Mouse (Mus musculus) bone marrow, adult 2 months (tissue): ENCODE measurements around the gene Elk4. TPM values are rescaled to one million over a fixed set of nuclear protein-coding genes. Genes with fewer than 3 reads are reported as not detected.

Experiments
- H3K27ac ChIP-seq: fragments of 200-500 bp; 2 replicates; pipeline ENCODE4 v1.5.1; 2012; ENCODE audit warnings: low read depth, mild to moderate bottlenecking, control low read depth, inconsistent platforms, low read length; ENCODE audit not compliant: control insufficient read depth, poor library complexity, insufficient read depth
- H3K4me1 ChIP-seq: fragments of 200-500 bp; 2 replicates; pipeline ENCODE4 v1.6.1; 2011; ENCODE audit warnings: low read length; ENCODE audit not compliant: control insufficient read depth, insufficient read depth
- H3K4me3 ChIP-seq: fragments of 200-500 bp; replicated peaks from 2 replicates; pipeline ENCODE3; 2011; ENCODE audit warnings: mild to moderate bottlenecking, low read depth, low read length, control low read depth; ENCODE audit not compliant: control insufficient read depth
- CTCF ChIP-seq: fragments of 200-500 bp; IDR thresholded peaks from 2 replicates; pipeline ENCODE4 v1.5.1; 2011; ENCODE audit warnings: low read length, control low read depth; ENCODE audit not compliant: control insufficient read depth, insufficient read depth
- POLR2A ChIP-seq: fragments of 200-500 bp; IDR thresholded peaks from 2 replicates; pipeline ENCODE4 v1.6.1; 2011; ENCODE audit warnings: low read depth, mild to moderate bottlenecking, control low read depth, low read length, borderline replicate concordance; ENCODE audit not compliant: control insufficient read depth
- WGBS: fragments of 180-500 bp; shearing (Covaris S2); methylation state at CpG from one replicate; pipeline ENCODE4 v1.1.7; 2018; 5-methylcytosine and 5-hydroxymethylcytosine counted together
- polyA plus RNA-seq: library from polyadenylated mRNA; stranded (reverse); fragments of >200 nt; gene quantifications from 2 replicates; pipeline ENCODE4 v1.2.4, GENCODE M21; 2011; ENCODE audit warnings: low replicate concordance; ENCODE audit not compliant: missing spikeins, insufficient read depth, insufficient read length

The Elk4 gene
- polyA plus RNA-seq, 1 experiment: 91.1 TPM

GRCm38 (mm10) chr1:131993169-131994040 lies 14.0 kb upstream of the Elk4 start:
- Histone ChIP-seq H3K4me1 (peaks cover 1% of the 10 kb centered on the region; the same call in 1 of the 2 replicates), H3K4me3 (no peak overlapping the region), H3K27ac (no peak overlapping the region)
- TF ChIP-seq POLR2A (no peak), CTCF (no peak)
- WGBS: 55% methylated on average over 12 of the region's 12 CpGs

- Histone ChIP-seq H3K27ac (no peak overlapping the region), H3K4me3 (no peak overlapping the region), H3K4me1 (peaks cover 1% of the 10 kb centered on the region; the same call in 1 of the 2 replicates)
- TF ChIP-seq CTCF (0 out of 2 replicates have a peak, but pooled peaks have one; percentile 16), POLR2A (no peak)
- WGBS: 33% methylated on average over 4 of the region's 4 CpGs
These were observed 12.3 kb upstream of the Elk4 start for GRCm38 (mm10) chr1:131995062-131995461.

GRCm38 (mm10) chr1:132000506-132000905 lies 6.9 kb upstream of the Elk4 start:
- Histone ChIP-seq H3K27ac (no peak overlapping the region), H3K4me3 (no peak overlapping the region), H3K4me1 (peaks cover 4% of the 10 kb centered on the region)
- peak; percentile 45 for TF ChIP-seq CTCF
- no peak for TF ChIP-seq POLR2A

- Histone ChIP-seq H3K4me3 (no peak overlapping the region), H3K4me1 (peaks cover 4% of the 10 kb centered on the region), H3K27ac (no peak overlapping the region)
- no peak for TF ChIP-seq POLR2A
- no peak for TF ChIP-seq CTCF
- WGBS: 58% methylated on average over 4 of the region's 4 CpGs
These were observed 5.5 kb upstream of the Elk4 start for GRCm38 (mm10) chr1:132001880-132002330.

- Histone ChIP-seq H3K27ac (no peak overlapping the region), H3K4me3 (no peak overlapping the region), H3K4me1 (peaks cover 4% of the 10 kb centered on the region)
- TF ChIP-seq CTCF (no peak), POLR2A (no peak)
- WGBS: 74% methylated on average over 2 of the region's 2 CpGs
These were observed 4.3 kb upstream of the Elk4 start for GRCm38 (mm10) chr1:132003111-132003510.

- WGBS: 6% methylated on average over 1 of the region's 1 CpGs
- Histone ChIP-seq H3K27ac (no peak overlapping the region), H3K4me1 (peaks cover 4% of the 10 kb centered on the region)
These were observed 3.6 kb upstream of the Elk4 start for GRCm38 (mm10) chr1:132003817-132004216.

GRCm38 (mm10) chr1:132004574-132005180 lies 2.7 kb upstream of the Elk4 start:
- TF ChIP-seq POLR2A (no peak), CTCF (no peak)
- WGBS: 58% methylated on average over 6 of the region's 6 CpGs
- Histone ChIP-seq H3K4me1 (peaks cover 4% of the 10 kb centered on the region), H3K27ac (peak overlapping the region; percentile 21; the same call in 1 of the 2 replicates), H3K4me3 (no peak overlapping the region)

More at GRCm38 (mm10) chr1:132003817-132004216, 3.6 kb upstream of the Elk4 start:
- H3K4me3 ChIP-seq: no peak overlapping the region
- TF ChIP-seq POLR2A (no peak), CTCF (no peak)

GRCm38 (mm10) chr1:132005466-132005865 lies 1.9 kb upstream of the Elk4 start:
- WGBS: 87% methylated on average over 1 of the region's 1 CpGs
- Histone ChIP-seq H3K27ac (no peak overlapping the region), H3K4me3 (no peak overlapping the region), H3K4me1 (peaks cover 7% of the 10 kb centered on the region)
- TF ChIP-seq CTCF (no peak), POLR2A (no peak)
